Mouse (Mus musculus): ENCODE measurements at regions not wholly inside any gene's neighbourhood (a gene's known extent, or its start where the extent isn't known, plus 50 kb on each side); places are given as distances from the start of the nearest gene placed in this dataset.

DNA sequence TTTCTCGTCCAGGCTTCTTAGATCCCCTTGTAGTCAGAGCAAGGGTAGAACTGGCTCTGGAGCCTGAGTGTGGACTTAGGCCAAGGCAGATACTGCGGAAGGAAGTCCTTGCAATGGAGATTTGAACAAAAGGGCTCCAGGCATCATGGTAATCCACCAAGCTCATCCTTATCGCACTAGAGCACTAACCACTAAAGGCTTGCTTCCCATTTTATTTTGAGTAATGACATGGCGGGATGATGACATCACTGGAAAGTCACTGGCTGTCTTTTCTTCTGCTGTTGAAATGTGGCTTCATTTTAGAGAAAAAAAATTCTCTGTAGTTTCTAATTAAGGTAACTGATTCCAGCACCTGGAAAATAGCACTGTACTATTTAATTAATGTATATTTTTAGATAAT lies 137.4 kb upstream of the Cnr1 start:
- no peak overlapping the region for H3K4me3 ChIP-seq
- H3K27ac ChIP-seq, result no peak overlapping the region
- no peaks in the 10 kb centered on the region for H3K36me3 ChIP-seq
- no peaks in the 10 kb centered on the region for H3K4me1 ChIP-seq
- no peaks in the 10 kb centered on the region for H3K9me3 ChIP-seq
- H3K27me3 ChIP-seq (ENCODE audit: insufficient read depth, poor library complexity, severe bottlenecking), result no peaks in the 10 kb centered on the region
- DNase-seq (ENCODE audit: low spot score), result no peak
- WGBS, result 84% methylated on average over 4 of the region's 4 CpGs

DNA sequence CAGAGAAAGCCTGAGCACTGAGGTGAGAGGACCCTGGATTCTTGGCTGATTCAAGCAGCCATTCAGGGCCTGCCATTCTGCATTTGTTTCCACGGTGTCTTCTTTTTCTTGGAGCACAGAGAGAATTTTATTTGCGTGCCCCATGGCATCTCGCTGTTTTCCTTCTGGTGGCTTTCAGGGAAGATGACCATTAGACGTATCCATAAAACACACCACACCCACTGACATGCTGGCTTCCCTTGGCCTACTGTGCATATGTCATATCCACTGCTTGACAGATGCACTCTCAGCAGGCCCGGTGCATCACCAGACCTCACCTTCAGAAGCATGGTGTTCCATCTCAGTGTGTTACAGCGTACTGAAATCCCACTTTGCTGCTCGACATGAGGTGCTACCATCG lies 131.0 kb upstream of the Cnr1 start:
- WGBS, result 91% methylated on average over 8 of the region's 8 CpGs
- Histone ChIP-seq H3K4me3 (no peak overlapping the region), H3K27me3 (ENCODE audit: insufficient read depth, poor library complexity, severe bottlenecking) (no peaks in the 10 kb centered on the region), H3K9me3 (no peaks in the 10 kb centered on the region), H3K4me1 (no peaks in the 10 kb centered on the region), H3K27ac (no peak overlapping the region), H3K36me3 (no peaks in the 10 kb centered on the region)
- no peak for DNase-seq (ENCODE audit: low spot score)

- Histone ChIP-seq H3K4me1 (no peaks in the 10 kb centered on the region), H3K9me3 (no peaks in the 10 kb centered on the region), H3K27me3 (ENCODE audit: insufficient read depth, poor library complexity, severe bottlenecking) (no peaks in the 10 kb centered on the region), H3K4me3 (no peak overlapping the region), H3K27ac (no peak overlapping the region), H3K36me3 (no peaks in the 10 kb centered on the region)
- DNase-seq (ENCODE audit: low spot score), result no peak
- 90% methylated on average over 3 of the region's 3 CpGs for WGBS
These were observed 128.9 kb upstream of the Cnr1 start for GRCm38 (mm10) chr4:33795461-33795860.

DNA sequence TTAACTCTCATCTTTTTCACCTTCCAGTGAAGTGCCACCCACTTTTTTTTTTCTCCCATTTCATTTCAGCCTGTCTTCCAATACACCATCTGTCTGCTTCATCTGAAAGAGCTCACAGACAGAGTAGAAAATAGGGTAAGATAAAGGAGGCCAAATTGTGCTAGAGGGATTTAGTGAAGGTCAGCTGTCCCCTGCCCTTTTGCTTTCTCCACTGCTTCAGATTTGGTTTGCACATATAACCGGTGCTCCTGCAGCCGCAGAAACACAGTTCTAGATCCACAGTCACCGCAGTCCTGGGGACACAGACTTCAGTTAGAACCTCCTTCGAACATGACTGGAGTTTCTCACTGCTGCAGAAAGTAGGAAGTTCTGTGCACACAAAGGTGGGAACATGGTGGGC lies 126.4 kb upstream of the Cnr1 start:
- WGBS, result 89% methylated on average over 4 of the region's 4 CpGs

DNA sequence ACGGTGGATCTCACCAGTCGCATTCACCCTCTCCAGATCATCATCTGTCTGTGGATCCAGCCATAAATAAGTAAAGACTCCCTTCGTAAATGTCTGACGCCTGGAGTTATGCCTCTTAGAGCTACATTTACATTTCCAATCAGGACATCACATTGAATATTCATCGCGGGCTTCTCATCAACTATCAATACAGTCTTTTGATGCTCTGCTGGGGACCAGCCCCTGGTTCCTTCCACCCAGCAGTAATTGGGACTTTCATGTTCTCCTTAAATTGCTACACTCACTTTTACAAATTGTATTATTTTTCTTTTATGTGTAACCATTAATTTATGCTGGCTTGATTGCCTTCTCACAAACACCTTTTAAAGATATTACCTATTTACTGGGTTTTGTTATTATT lies 125.7 kb upstream of the Cnr1 start:
- H3K4me3 ChIP-seq, result no peak overlapping the region
- H3K4me1 ChIP-seq, result no peaks in the 10 kb centered on the region
- 83% methylated on average over 6 of the region's 6 CpGs for WGBS
- no peaks in the 10 kb centered on the region for H3K27me3 ChIP-seq (ENCODE audit: insufficient read depth, poor library complexity, severe bottlenecking)
- no peaks in the 10 kb centered on the region for H3K36me3 ChIP-seq
- H3K27ac ChIP-seq, result no peak overlapping the region
- DNase-seq (ENCODE audit: low spot score), result no peak
- no peaks in the 10 kb centered on the region for H3K9me3 ChIP-seq

More for the DNA sequence above, 126.4 kb upstream of the Cnr1 start:
- Histone ChIP-seq H3K27me3 (ENCODE audit: insufficient read depth, poor library complexity, severe bottlenecking) (no peaks in the 10 kb centered on the region), H3K9me3 (no peaks in the 10 kb centered on the region), H3K4me3 (no peak overlapping the region), H3K36me3 (no peaks in the 10 kb centered on the region), H3K27ac (no peak overlapping the region), H3K4me1 (no peaks in the 10 kb centered on the region)
- no peak for DNase-seq (ENCODE audit: low spot score)

DNA sequence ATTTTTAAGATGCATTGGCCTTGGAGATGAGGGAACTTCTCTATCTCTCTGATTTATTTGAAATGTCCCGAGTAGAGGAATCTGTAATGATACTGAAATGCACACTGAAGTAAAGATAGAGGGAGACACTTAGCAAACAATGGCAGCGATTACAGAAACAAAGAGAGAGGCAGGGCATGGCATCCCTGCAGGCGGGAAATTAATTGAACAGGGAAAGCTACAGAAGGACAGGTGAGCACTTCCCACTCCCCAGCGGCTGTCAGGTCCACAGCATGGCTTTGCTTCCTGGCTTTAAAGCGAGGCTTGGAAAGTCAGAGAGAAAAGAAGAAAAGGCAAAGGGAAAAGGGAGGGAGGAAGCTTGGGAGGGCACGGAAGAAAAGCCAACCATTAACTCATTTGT lies 125.3 kb upstream of the Cnr1 start:
- 55% methylated on average over 6 of the region's 6 CpGs for WGBS

DNA sequence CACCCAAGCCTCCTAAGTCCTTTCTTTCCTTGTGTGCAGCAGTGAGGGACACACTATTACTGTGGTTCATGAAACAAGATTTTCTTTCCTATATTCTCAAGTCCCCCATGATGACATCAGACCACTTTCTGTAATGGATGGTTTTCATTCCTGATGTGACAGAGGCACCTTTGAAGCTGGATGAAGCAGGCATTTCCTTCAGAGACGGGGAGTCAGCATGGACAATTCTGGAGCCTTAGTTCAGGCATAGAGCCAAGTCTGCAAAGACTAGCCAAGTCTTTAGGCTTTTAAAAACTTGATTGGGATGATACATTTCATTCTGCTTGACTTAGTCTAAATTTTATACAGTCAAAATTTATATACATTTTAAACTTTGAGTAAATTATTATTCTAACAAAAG lies 124.6 kb upstream of the Cnr1 start:
- 64% methylated on average over 1 of the region's 1 CpGs for WGBS
- Histone ChIP-seq H3K36me3 (no peaks in the 10 kb centered on the region), H3K4me3 (no peak overlapping the region), H3K27me3 (ENCODE audit: insufficient read depth, poor library complexity, severe bottlenecking) (no peaks in the 10 kb centered on the region), H3K27ac (no peak overlapping the region), H3K9me3 (no peaks in the 10 kb centered on the region), H3K4me1 (no peaks in the 10 kb centered on the region)
- no peak for DNase-seq (ENCODE audit: low spot score)

More for the DNA sequence above, 125.3 kb upstream of the Cnr1 start:
- Histone ChIP-seq H3K27ac (no peak overlapping the region), H3K9me3 (no peaks in the 10 kb centered on the region), H3K4me1 (no peaks in the 10 kb centered on the region), H3K36me3 (no peaks in the 10 kb centered on the region), H3K27me3 (ENCODE audit: insufficient read depth, poor library complexity, severe bottlenecking) (no peaks in the 10 kb centered on the region), H3K4me3 (no peak overlapping the region)
- DNase-seq (ENCODE audit: low spot score), result no peak

DNA sequence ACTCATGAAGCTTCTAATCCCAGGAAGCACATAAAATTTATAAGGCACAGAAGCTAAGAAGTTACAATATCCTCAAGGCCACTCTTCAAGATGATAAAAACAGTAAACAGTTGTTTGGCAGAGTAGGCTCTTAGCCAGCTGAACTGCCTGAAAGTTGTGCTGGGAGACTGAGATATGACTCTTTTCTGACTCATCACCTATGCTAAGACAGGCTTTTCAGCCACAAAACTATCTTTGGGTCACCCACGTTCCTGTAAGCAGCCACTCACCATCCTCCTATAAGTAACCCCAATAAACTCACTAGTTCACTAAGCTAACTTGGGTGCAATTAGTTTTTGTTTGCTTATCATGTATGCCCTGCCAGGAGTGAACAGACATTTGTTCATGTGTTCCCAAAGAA lies 112.1 kb upstream of the Cnr1 start:
- no peak for DNase-seq (ENCODE audit: low spot score)
- 54% methylated on average over 1 of the region's 1 CpGs for WGBS

DNA sequence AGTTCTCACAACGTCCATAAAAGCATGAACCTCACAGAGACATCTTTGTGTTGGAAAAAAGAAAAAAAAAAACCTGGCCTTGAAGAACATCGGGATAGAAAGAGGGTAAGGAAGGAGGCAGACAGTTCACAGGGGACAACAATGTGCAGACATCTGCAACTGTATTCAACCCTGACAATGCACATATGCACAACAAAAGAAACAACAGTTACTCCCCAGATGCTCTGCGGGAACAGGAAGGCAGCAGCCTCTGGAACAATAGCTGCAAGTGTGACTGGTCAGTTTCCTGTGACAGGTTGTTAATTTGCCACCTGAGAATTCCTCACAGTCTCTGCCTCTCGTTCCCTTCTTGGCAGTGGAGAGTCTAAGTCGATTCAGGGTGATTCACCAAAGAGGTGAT lies 100.5 kb upstream of the Cnr1 start:
- DNase-seq (ENCODE audit: low spot score), result no peak
- Histone ChIP-seq H3K36me3 (no peaks in the 10 kb centered on the region), H3K4me1 (no peaks in the 10 kb centered on the region), H3K9me3 (no peaks in the 10 kb centered on the region), H3K27ac (no peak overlapping the region), H3K4me3 (no peak overlapping the region), H3K27me3 (ENCODE audit: insufficient read depth, poor library complexity, severe bottlenecking) (no peaks in the 10 kb centered on the region)
- WGBS, result 10% methylated on average over 5 of the region's 5 CpGs

More for the DNA sequence above, 112.1 kb upstream of the Cnr1 start:
- Histone ChIP-seq H3K27me3 (ENCODE audit: insufficient read depth, poor library complexity, severe bottlenecking) (no peaks in the 10 kb centered on the region), H3K4me1 (no peaks in the 10 kb centered on the region), H3K27ac (no peak overlapping the region), H3K9me3 (no peaks in the 10 kb centered on the region), H3K36me3 (no peaks in the 10 kb centered on the region), H3K4me3 (no peak overlapping the region)

DNA sequence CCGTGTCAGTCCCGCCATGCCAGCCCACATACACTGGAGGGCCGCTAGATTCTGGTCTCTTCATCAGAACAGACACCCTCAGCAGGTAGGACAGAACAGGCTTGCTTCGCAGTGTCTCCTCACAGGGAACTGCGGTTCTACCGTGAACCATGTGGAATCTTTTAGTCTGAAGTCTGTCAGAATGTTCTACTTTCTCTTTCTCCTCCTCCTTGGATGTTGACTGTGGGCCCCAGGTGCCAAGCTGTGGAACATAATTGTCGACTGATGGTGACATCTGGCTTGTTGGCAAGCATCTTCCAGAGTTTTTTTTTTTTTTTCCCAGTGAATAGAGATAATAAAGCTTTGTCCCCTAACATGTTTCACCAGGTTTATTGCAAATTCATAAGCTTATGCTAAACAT lies 91.3 kb upstream of the Cnr1 start:
- Histone ChIP-seq H3K9me3 (no peaks in the 10 kb centered on the region), H3K36me3 (no peaks in the 10 kb centered on the region), H3K27ac (no peak overlapping the region), H3K27me3 (ENCODE audit: insufficient read depth, poor library complexity, severe bottlenecking) (no peaks in the 10 kb centered on the region), H3K4me3 (no peak overlapping the region), H3K4me1 (no peaks in the 10 kb centered on the region)
- 76% methylated on average over 7 of the region's 7 CpGs for WGBS
- no peak for DNase-seq (ENCODE audit: low spot score)

DNA sequence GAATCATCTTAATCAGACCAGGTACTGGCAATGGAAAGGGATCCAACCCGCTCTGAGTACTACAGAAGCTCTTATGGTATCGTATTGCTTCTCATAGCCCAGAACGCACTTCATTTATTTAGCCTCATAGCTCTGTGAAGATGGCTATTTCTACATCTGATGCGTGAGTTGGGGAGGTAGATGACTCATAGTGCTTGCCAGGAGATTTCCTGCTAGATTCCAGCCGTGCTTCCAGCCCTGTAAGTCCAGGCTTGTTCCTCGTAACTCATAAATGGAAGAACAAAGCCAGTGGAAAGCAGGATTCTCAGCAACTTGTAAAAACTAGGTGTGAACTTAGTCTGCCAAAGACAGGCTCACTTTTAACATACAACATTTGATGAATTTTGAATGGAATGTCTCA lies 86.0 kb upstream of the Cnr1 start:
- no peaks in the 10 kb centered on the region for H3K4me1 ChIP-seq
- DNase-seq (ENCODE audit: low spot score), result no peak
- H3K27me3 ChIP-seq (ENCODE audit: insufficient read depth, poor library complexity, severe bottlenecking), result no peaks in the 10 kb centered on the region
- no peaks in the 10 kb centered on the region for H3K9me3 ChIP-seq
- no peak overlapping the region for H3K27ac ChIP-seq
- no peak overlapping the region for H3K4me3 ChIP-seq
- no peaks in the 10 kb centered on the region for H3K36me3 ChIP-seq
- 83% methylated on average over 6 of the region's 6 CpGs for WGBS

DNA sequence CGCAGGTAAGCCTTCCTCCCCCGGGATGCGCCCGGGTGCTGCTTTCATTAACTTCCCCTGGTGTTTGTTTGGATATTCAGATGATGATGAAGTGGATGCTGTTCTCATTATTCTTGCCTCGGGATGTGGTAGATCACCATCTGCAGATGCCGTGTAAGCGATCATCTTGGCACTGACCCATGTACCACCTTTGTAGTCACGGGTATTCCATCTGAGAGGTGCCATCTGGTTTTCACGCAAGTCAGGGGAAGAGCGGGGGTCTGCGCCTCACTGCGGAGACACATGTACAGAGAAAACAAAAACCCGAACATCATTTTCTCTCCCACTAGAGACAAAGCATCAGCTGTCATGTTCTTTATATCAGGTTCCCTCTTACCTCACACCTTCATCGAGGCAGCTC lies 84.3 kb upstream of the Cnr1 start:
- no peaks in the 10 kb centered on the region for H3K27me3 ChIP-seq (ENCODE audit: insufficient read depth, poor library complexity, severe bottlenecking)
- H3K9me3 ChIP-seq, result no peaks in the 10 kb centered on the region
- H3K36me3 ChIP-seq, result no peaks in the 10 kb centered on the region
- WGBS, result 87% methylated on average over 14 of the region's 14 CpGs
- no peak for DNase-seq (ENCODE audit: low spot score)
- no peaks in the 10 kb centered on the region for H3K4me1 ChIP-seq
- no peak overlapping the region for H3K4me3 ChIP-seq
- H3K27ac ChIP-seq, result no peak overlapping the region

DNA sequence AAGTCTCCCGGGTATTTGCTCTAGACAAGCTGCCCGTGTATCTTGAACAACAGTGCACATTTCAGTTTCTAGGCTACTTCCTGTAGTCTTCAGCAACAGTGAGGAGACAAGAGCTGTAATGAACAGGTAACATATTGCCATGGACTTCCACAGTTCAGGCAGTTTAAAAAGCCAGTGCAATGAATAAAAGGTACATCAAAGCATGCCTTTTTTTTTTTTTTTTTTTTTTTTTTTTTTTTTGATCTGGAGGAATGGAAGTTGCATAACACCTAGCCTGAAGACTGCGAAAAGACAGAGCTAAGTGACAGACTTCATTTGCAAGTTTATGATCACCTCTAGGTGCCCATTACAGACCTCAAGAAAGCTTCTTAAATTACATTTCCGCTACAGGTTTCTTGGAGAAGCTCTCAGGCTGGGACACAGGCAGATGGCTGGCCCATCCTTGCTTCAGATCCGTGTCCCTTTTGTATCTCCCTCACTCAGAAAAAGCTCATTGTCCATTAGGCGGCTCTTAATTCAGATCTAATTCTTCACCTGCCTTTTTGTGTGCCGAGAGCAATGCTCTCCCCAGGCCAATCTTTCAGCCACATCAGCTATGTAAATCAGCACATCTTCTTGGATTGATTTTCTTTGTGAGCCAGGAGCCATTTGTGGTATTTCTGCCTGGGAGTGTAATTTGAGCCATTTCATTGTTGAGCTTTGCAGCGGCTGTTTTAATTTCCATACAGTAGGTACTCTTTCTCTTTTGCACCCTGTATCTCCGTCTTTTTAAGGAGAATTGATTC lies 78.6 kb upstream of the Cnr1 start:
- Histone ChIP-seq H3K4me3 (no peak overlapping the region), H3K9me3 (no peaks in the 10 kb centered on the region), H3K36me3 (no peaks in the 10 kb centered on the region), H3K4me1 (no peaks in the 10 kb centered on the region), H3K27ac (no peak overlapping the region), H3K27me3 (ENCODE audit: insufficient read depth, poor library complexity, severe bottlenecking) (no peaks in the 10 kb centered on the region)
- no peak for DNase-seq (ENCODE audit: low spot score)
- WGBS, result 39% methylated on average over 9 of the region's 9 CpGs

- Histone ChIP-seq H3K4me3 (no peak overlapping the region), H3K27me3 (ENCODE audit: insufficient read depth, poor library complexity, severe bottlenecking) (no peaks in the 10 kb centered on the region), H3K9me3 (no peaks in the 10 kb centered on the region), H3K36me3 (no peaks in the 10 kb centered on the region), H3K27ac (no peak overlapping the region), H3K4me1 (no peaks in the 10 kb centered on the region)
- DNase-seq (ENCODE audit: low spot score), result no peak
- 83% methylated on average over 7 of the region's 7 CpGs for WGBS
These were observed 74.1 kb upstream of the Cnr1 start for GRCm38 (mm10) chr4:33850249-33850648.

All from heart, embryonic 10.5 days (tissue).